28 mouse cellular contexts compared by ENCODE assay signal in the genomic region with DNA sequence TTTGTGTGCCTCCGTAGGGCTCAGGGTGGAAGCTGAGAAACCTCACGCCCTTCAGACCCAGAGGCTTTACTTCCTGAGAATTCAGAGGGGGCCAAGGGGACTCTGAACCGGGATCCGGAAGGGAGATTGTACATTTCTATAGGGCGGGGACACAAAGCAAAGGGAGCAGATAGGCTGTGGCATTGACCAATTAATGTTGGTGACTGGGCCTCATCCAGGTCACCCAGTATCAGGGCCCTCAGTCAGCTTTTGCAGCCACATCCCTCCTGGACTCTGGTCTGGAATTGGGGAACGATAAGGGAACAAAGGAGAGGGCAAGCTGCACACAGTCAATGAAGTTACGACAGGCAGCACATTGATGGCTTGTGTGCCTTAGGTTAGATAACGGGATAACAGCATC. TPM values are rescaled to one million over a fixed set of nuclear protein-coding genes. Genes with fewer than 3 reads are reported as not detected.
DNase-seq lines count a peak whose midpoint lies in the region; ATAC-seq and TF ChIP-seq lines count a peak whose summit lies in the region.
"Had no signal": no experiment of that assay in that cellular context is flagged by ENCODE, and none has a peak within 500 bp of the region (broad histone marks: within the 10 kb centered on the region; RNA-seq: fewer than 3 reads in every experiment).

No protein-coding gene starts in this region.

- no peaks in the 10 kb centered on the region for H3K36me3 ChIP-seq in limb, embryonic 12.5 days
- no peaks in the 10 kb centered on the region for H3K36me3 ChIP-seq in limb, embryonic 10.5 days
- no peaks in the 10 kb centered on the region for H3K36me3 ChIP-seq in intestine, embryonic 15.5 days
- H3K36me3 ChIP-seq in liver, postnatal 0 days (replicated peaks; ENCODE audit: insufficient read depth, low read length), result no peaks in the 10 kb centered on the region
- H3K36me3 ChIP-seq: heart, embryonic 12.5 days; hindbrain, embryonic 13.5 days; limb, embryonic 15.5 days; midbrain, embryonic 10.5 days; neural tube, embryonic 12.5 days had no signal

- peaks cover 6% of the 10 kb centered on the region; the same call in 1 of the 2 replicates for H3K4me1 ChIP-seq in limb, embryonic 12.5 days (replicated peaks)
- peaks cover 7% of the 10 kb centered on the region; the same call in 1 of the 2 replicates for H3K4me1 ChIP-seq in limb, embryonic 10.5 days
- H3K4me1 ChIP-seq in intestine, embryonic 15.5 days (replicated peaks), result no peaks in the 10 kb centered on the region
- 0 out of 2 replicates have a peak, but pooled peaks cover 3% of the 10 kb centered on the region for H3K4me1 ChIP-seq in liver, postnatal 0 days (ENCODE audit: insufficient read depth)
- H3K4me1 ChIP-seq: heart, embryonic 12.5 days had no signal

- DNase-seq in limb, embryonic 10.5 days (ENCODE audit: low spot score), result no peak
- peak; percentile 6 for DNase-seq in retina, postnatal 1 day
- no peak for DNase-seq in retina, embryonic 14.5 days (ENCODE audit: low spot score)
- no peak for DNase-seq in liver, postnatal 0 days
- DNase-seq in cerebellum, postnatal 36 days, result no peak
- no peak for DNase-seq in lung, postnatal 25 days (ENCODE audit: low spot score)
- DNase-seq: adrenal gland, postnatal 10 days; B cell, adult 2 months; cerebellum, adult 8-10 months; cerebellum, postnatal 25 days; gastrocnemius, postnatal 25 days; heart, adult 18-20 months; heart, postnatal 4 days; kidney, postnatal 4 days; lung, embryonic 14.5 days; lung, postnatal 14 days; right cerebral cortex, postnatal 14 days; spleen, adult 18-20 months; thymus, postnatal 14 days had no signal

- H3K4me2 ChIP-seq in limb, embryonic 12.5 days, result no peak overlapping the region
- H3K4me2 ChIP-seq in intestine, embryonic 15.5 days (replicated peaks), result no peak overlapping the region
- no peak overlapping the region for H3K4me2 ChIP-seq in liver, postnatal 0 days (ENCODE audit: low read depth, low read length)
- H3K4me2 ChIP-seq: heart, embryonic 12.5 days; hindbrain, embryonic 13.5 days; limb, embryonic 15.5 days; lung, embryonic 14.5 days; neural tube, embryonic 12.5 days had no signal

- H3K9me3 ChIP-seq in limb, embryonic 12.5 days, result peaks cover 9% of the 10 kb centered on the region; the same call in 1 of the 2 replicates
- H3K9me3 ChIP-seq in limb, embryonic 10.5 days (replicated peaks), result no peaks in the 10 kb centered on the region
- no peaks in the 10 kb centered on the region for H3K9me3 ChIP-seq in intestine, embryonic 15.5 days
- H3K9me3 ChIP-seq in liver, postnatal 0 days (ENCODE audit: low read length), result no peaks in the 10 kb centered on the region
- H3K9me3 ChIP-seq: limb, embryonic 15.5 days had no signal

- H3K27ac ChIP-seq in limb, embryonic 12.5 days, result no peak overlapping the region
- H3K27ac ChIP-seq in limb, embryonic 10.5 days, result no peak overlapping the region
- H3K27ac ChIP-seq in intestine, embryonic 15.5 days, result no peak overlapping the region
- H3K27ac ChIP-seq in liver, postnatal 0 days (ENCODE audit: low read depth), result peak overlapping the region; percentile 49; the same call in 1 of the 2 replicates
- H3K27ac ChIP-seq: hindbrain, embryonic 13.5 days; limb, embryonic 15.5 days; midbrain, embryonic 10.5 days; neural tube, embryonic 12.5 days had no signal

- 0 out of 2 replicates have a peak, but pooled peaks have one; percentile 26 for ATAC-seq in limb, embryonic 12.5 days (ENCODE audit: insufficient number of reproducible peaks, insufficient read depth, low FRiP score, low TSS enrichment, low read depth)
- peak; percentile 79 for ATAC-seq in intestine, embryonic 15.5 days
- peak; percentile 89 for ATAC-seq in liver, postnatal 0 days
- ATAC-seq: forebrain, embryonic 14.5 days had no signal

- 0 out of 2 replicates have a peak, but pooled peaks cover 3% of the 10 kb centered on the region for H3K27me3 ChIP-seq in limb, embryonic 12.5 days
- H3K27me3 ChIP-seq in limb, embryonic 10.5 days (ENCODE audit: low read depth, poor library complexity, severe bottlenecking), result no peaks in the 10 kb centered on the region
- no peaks in the 10 kb centered on the region for H3K27me3 ChIP-seq in intestine, embryonic 15.5 days (replicated peaks)
- H3K27me3 ChIP-seq in liver, postnatal 0 days (ENCODE audit: insufficient read depth, low read length), result no peaks in the 10 kb centered on the region
- H3K27me3 ChIP-seq: heart, embryonic 12.5 days; hindbrain, embryonic 13.5 days; limb, embryonic 15.5 days; neural tube, embryonic 12.5 days had no signal

- no peak overlapping the region for H3K4me3 ChIP-seq in limb, embryonic 12.5 days (replicated peaks)
- no peak overlapping the region for H3K4me3 ChIP-seq in limb, embryonic 10.5 days
- H3K4me3 ChIP-seq in intestine, embryonic 15.5 days (replicated peaks), result no peak overlapping the region
- no peak overlapping the region for H3K4me3 ChIP-seq in liver, postnatal 0 days (ENCODE audit: low read depth, low read length)
- H3K4me3 ChIP-seq: heart, embryonic 12.5 days; hindbrain, embryonic 13.5 days; limb, embryonic 15.5 days; midbrain, embryonic 10.5 days; myocyte; neural tube, embryonic 12.5 days had no signal

- H3K9ac ChIP-seq in limb, embryonic 12.5 days (replicated peaks), result no peak overlapping the region
- no peak overlapping the region for H3K9ac ChIP-seq in intestine, embryonic 15.5 days
- H3K9ac ChIP-seq in liver, postnatal 0 days (replicated peaks), result no peak overlapping the region
- H3K9ac ChIP-seq: heart, embryonic 12.5 days; hindbrain, embryonic 13.5 days; limb, embryonic 15.5 days; lung, embryonic 14.5 days; neural tube, embryonic 12.5 days had no signal

- no peak for TF ChIP-seq CTCF in liver, postnatal 0 days (IDR thresholded peaks at IDR 0.05; ENCODE audit: low read depth)

- 68% methylated on average over 8 of the region's 8 CpGs for WGBS in limb, embryonic 12.5 days
- 71% methylated on average over 8 of the region's 8 CpGs for WGBS in limb, embryonic 10.5 days
- 52% methylated on average over 8 of the region's 8 CpGs for WGBS in intestine, embryonic 15.5 days
- 59% methylated on average over 8 of the region's 8 CpGs for WGBS in liver, postnatal 0 days (ENCODE audit: insufficient replicate concordance)

- no peak for TF ChIP-seq EP300 in liver, postnatal 0 days (IDR thresholded peaks at IDR 0.05; ENCODE audit: low read depth)

RNA-seq across cellular contexts. Expression of a gene that starts 28.9 kb away (rescaled TPM):
- 0.22 and 0.28 TPM in 2 replicates for polyA plus RNA-seq in limb, embryonic 12.5 days (2016; fragmentation: Nextera tagmentation; extraction: Ambion mirVana)
- 0.06 and 0.25 TPM in 2 replicates for polyA plus RNA-seq in limb, embryonic 10.5 days (2016; fragmentation: Nextera tagmentation; extraction: Ambion mirVana)
- 0.04 TPM in 1 of 2 replicates, not detected in the other for polyA plus RNA-seq in intestine, embryonic 15.5 days (2015; fragmentation: Nextera tagmentation; extraction: Ambion mirVana)
- not detected in 2 replicates for polyA plus RNA-seq in liver, postnatal 0 days (2015; fragmentation: Nextera tagmentation; extraction: Ambion mirVana)
- polyA plus RNA-seq: heart, embryonic 12.5 days had no signal

RNA-seq across cellular contexts. Expression of a gene that starts 40.5 kb away (rescaled TPM):
- polyA plus RNA-seq in limb, embryonic 12.5 days (2016; fragmentation: Nextera tagmentation; extraction: Ambion mirVana), result 63.7 and 66.2 TPM in 2 replicates
- polyA plus RNA-seq in limb, embryonic 10.5 days (2016; fragmentation: Nextera tagmentation; extraction: Ambion mirVana), result 66.0 and 71.8 TPM in 2 replicates
- polyA plus RNA-seq in intestine, embryonic 15.5 days (2015; fragmentation: Nextera tagmentation; extraction: Ambion mirVana), result 38.2 and 41.6 TPM in 2 replicates
- polyA plus RNA-seq in liver, postnatal 0 days (2015; fragmentation: Nextera tagmentation; extraction: Ambion mirVana), result 9.8 and 13.9 TPM in 2 replicates

Comparison
In these comparisons a context has a peak if more than half of its experiments do, and no peak if none do; other contexts are left out.
1. ATAC-seq: peak in every context shown above with its lines; median percentile 89 in liver, postnatal 0 days; 79 in intestine, embryonic 15.5 days; 26 in limb, embryonic 12.5 days.